Mouse (Mus musculus) adrenal gland, postnatal 10 days (tissue): Measurements from ENCODE around the gene Rabggtb. TPM values are rescaled to one million over a fixed set of nuclear protein-coding genes. Genes with fewer than 3 reads are reported as not detected.
"Not testable (repeated sequence)": the region's sequence is repeated elsewhere in the genome, so short reads cannot be mapped to it uniquely, and the experiment has no call there.

Experiments used
- DNase-seq: peaks from one replicate; pipeline ENCODE4 v3.0.0; 2021; ENCODE audit warnings: mixed read lengths
- total RNA-seq, 2 experiments: library from RNA; stranded (reverse); gene quantifications; 2 replicates each; pipeline ENCODE4 v1.2.3; 2021

Rabggtb gene
- total RNA-seq, 2 experiments from 2014 or later, result 79.4 to 82.2 TPM

GRCm38 (mm10) chr3:153864636-153865429 is 48.0 kb downstream of the Rabggtb start:
- DNase-seq, result no peak

GRCm38 (mm10) chr3:153863816-153864215 is 49.0 kb downstream of the Rabggtb start:
- no peak for DNase-seq

- not testable (repeated sequence) for DNase-seq
Observed at GRCm38 (mm10) chr3:153860392-153860791, 52.4 kb downstream of the Rabggtb start.

GRCm38 (mm10) chr3:153858350-153859001 is 54.3 kb downstream of the Rabggtb start:
- no peak for DNase-seq

Other genes starting within 250 kb of the Rabggtb start
- 10 to 100 TPM; 13.3 to 14.4 TPM for gene St6galnac3, start 187.8 kb downstream of the Rabggtb start, total RNA-seq
- gene Asb17, start 68.8 kb downstream of the Rabggtb start, total RNA-seq, result not detected
- gene Msh4, start 6.9 kb downstream of the Rabggtb start, total RNA-seq, result under 1 TPM; 0.21 to 0.24 TPM
- gene Acadm, start 31.6 kb upstream of the Rabggtb start, total RNA-seq, result 1,000 to 10,000 TPM; 1,259 to 1,274 TPM
- under 1 TPM; 0.51 to 0.82 TPM for gene Slc44a5, start 60.4 kb upstream of the Rabggtb start, total RNA-seq